Mouse (Mus musculus) kidney, embryonic 15.5 days (tissue): ENCODE data around the gene Hcfc2. TPM values are rescaled to one million over a fixed set of nuclear protein-coding genes. Genes with fewer than 3 reads are reported as not detected.

Source experiments
- ATAC-seq: fragments of 200-750 bp; cut with Nextera tagmentation; replicated peaks from 2 replicates; pipeline ENCODE4 v1.8.0; 2017; ENCODE audit warnings: moderate TSS enrichment; ENCODE audit not compliant: low FRiP score
- H3K27ac ChIP-seq: fragments of 300-500 bp; sonication (generic); 2 replicates; pipeline ENCODE4 v1.5.1; 2015; ENCODE audit warnings: mild to moderate bottlenecking, inconsistent platforms
- H3K27me3 ChIP-seq: fragments of 300-500 bp; sonication (generic); 2 replicates; pipeline ENCODE4 v1.6.1; 2015; ENCODE audit warnings: inconsistent platforms
- H3K36me3 ChIP-seq: fragments of 300-500 bp; sonication (generic); 2 replicates; pipeline ENCODE4 v1.6.1; 2015; ENCODE audit warnings: inconsistent platforms
- H3K4me1 ChIP-seq: fragments of 300-500 bp; sonication (generic); 2 replicates; pipeline ENCODE4 v1.6.1; 2015; ENCODE audit warnings: inconsistent platforms
- H3K4me2 ChIP-seq: fragments of 300-500 bp; sonication (generic); 2 replicates; pipeline ENCODE4 v1.6.1; 2015; ENCODE audit warnings: moderate library complexity, mild to moderate bottlenecking, inconsistent platforms
- H3K4me3 ChIP-seq: fragments of 300-500 bp; sonication (generic); replicated peaks from 2 replicates; pipeline ENCODE4 v1.5.1; 2015; ENCODE audit warnings: mild to moderate bottlenecking, inconsistent platforms
- H3K9ac ChIP-seq: fragments of 300-500 bp; sonication (generic); 2 replicates; pipeline ENCODE4 v1.6.1; 2015; ENCODE audit warnings: mild to moderate bottlenecking, inconsistent platforms
- H3K9me3 ChIP-seq: fragments of 300-500 bp; sonication (generic); replicated peaks from 2 replicates; pipeline ENCODE4 v1.6.1; 2016; ENCODE audit warnings: inconsistent platforms
- WGBS: fragments of 180-500 bp; shearing (Covaris S2); methylation state at CpG from one replicate; pipeline ENCODE4 v1.1.7; 2015; ENCODE audit warnings: mixed read lengths; 5-methylcytosine and 5-hydroxymethylcytosine counted together
- polyA plus RNA-seq: library from polyadenylated mRNA; unstranded; fragments of >200 nt; fragmentation: Nextera tagmentation; extraction: Ambion mirVana; gene quantifications from 2 replicates; pipeline ENCODE4 v1.2.1, GENCODE M21; 2015

Gene Hcfc2
- polyA plus RNA-seq, 1 experiment from 2014 or later = 33.2 TPM

DNA sequence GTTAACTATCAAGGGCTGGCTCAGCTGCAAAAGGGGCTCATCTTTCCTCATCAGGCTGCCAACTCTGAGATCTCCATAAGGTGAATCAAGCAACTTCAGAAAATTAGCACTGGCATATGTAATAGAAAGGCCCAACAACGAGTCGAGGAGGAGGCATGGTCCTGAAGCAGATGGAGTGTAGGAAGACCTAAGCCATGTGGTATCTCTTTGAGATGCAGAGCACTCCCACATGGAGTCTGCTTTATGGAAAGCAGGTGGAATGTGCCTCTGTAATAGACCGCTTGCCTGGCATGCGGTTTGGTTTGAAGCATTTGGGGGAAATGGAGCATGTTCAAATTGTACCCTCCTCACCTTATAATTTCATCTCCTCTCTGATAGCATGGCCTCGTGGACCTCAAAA is 15.2 kb upstream of the Hcfc2 start:
- no peak for ATAC-seq
- Histone ChIP-seq H3K4me1 (no peaks in the 10 kb centered on the region), H3K27me3 (no peaks in the 10 kb centered on the region), H3K9me3 (no peaks in the 10 kb centered on the region), H3K4me2 (no peak overlapping the region), H3K9ac (no peak overlapping the region), H3K36me3 (no peaks in the 10 kb centered on the region), H3K4me3 (no peak overlapping the region), H3K27ac (no peak overlapping the region)
- 95% methylated on average over 5 of the region's 5 CpGs for WGBS

DNA sequence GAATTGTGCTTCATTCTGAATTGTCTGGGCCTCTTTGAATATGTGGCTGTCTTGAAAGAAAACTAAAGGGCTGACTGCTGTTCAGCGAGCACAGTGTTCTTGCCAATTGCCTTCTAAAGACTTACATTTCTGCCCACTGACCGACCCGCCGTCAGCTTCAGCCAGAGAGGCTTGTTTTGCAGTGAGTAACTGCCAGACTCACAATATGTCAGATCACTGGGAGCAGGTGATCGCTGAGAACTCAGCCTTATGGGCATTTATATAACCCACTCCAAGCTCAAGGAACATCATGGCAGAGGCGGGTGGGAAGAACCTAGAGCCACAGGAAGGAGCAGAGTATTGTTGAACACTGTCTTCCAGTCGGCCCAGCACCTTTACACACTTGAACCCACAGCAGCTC is 14.3 kb upstream of the Hcfc2 start:
- no peaks in the 10 kb centered on the region for H3K36me3 ChIP-seq
- no peak overlapping the region for H3K4me3 ChIP-seq
- no peaks in the 10 kb centered on the region for H3K9me3 ChIP-seq
- H3K9ac ChIP-seq = no peak overlapping the region
- H3K4me1 ChIP-seq = no peaks in the 10 kb centered on the region
- H3K4me2 ChIP-seq = no peak overlapping the region
- no peak for ATAC-seq
- H3K27me3 ChIP-seq = no peaks in the 10 kb centered on the region
- 88% methylated on average over 7 of the region's 7 CpGs for whole genome bisulfite sequencing
- H3K27ac ChIP-seq = no peak overlapping the region

DNA sequence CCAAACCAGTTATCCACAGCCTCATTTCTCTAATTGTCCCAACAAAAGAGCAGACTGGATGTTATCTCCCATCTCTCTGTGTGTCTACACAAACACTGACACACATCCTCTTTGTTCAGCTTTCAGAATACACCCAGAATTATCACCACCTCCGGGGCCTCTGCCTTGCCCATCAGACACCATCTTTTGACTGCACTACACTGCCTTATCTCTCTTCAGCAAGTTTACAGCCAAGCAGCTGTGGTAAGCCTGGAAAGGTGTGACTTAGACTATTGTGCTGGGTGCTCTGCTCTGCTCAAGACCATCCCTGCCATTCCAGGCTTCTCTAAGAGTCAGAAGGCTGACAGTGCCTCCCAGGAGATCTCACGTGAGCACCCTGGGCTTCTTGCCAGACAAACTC is 10.5 kb upstream of the Hcfc2 start:
- Histone ChIP-seq H3K9me3 (no peaks in the 10 kb centered on the region), H3K27me3 (no peaks in the 10 kb centered on the region), H3K4me3 (no peak overlapping the region), H3K36me3 (no peaks in the 10 kb centered on the region), H3K9ac (no peak overlapping the region), H3K27ac (no peak overlapping the region), H3K4me1 (peaks cover 5% of the 10 kb centered on the region), H3K4me2 (no peak overlapping the region)
- ATAC-seq = no peak
- WGBS = 69% methylated on average over 2 of the region's 2 CpGs

DNA sequence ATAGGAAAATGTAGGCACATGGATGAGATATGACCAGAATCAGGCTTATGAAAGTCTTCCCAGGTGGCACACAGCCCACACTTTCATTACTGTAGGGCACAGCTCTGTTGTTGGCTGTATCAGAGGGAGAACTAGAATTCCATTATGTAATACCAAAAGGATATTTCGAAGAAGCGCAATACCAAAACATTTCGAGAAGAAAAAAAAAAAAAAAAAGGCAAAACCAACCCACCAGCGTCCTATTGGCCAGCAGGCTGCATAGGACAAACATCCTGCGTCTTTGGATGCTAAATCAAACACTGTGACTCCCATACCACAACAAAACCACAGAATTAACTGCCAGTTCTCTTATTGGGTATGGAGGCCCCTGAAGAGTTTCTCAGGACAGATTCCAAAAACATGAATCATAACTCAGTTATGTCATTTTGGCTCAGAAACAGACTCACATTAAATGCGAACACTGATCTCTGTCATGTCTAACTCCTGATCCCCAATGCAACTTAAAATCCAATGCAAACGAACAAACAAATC is 6.2 kb upstream of the Hcfc2 start:
- H3K27ac ChIP-seq = peak overlapping the region; percentile 75
- no peaks in the 10 kb centered on the region for H3K36me3 ChIP-seq
- H3K4me1 ChIP-seq = peaks cover 13% of the 10 kb centered on the region
- 62% methylated on average over 7 of the region's 7 CpGs for WGBS
- peaks cover 14% of the 10 kb centered on the region; the same call in 1 of the 2 replicates for H3K27me3 ChIP-seq
- no peak overlapping the region for H3K9ac ChIP-seq
- peak overlapping the region; percentile 31 for H3K4me3 ChIP-seq
- ATAC-seq = no peak
- peak overlapping the region; percentile 56 for H3K4me2 ChIP-seq
- no peaks in the 10 kb centered on the region for H3K9me3 ChIP-seq

DNA sequence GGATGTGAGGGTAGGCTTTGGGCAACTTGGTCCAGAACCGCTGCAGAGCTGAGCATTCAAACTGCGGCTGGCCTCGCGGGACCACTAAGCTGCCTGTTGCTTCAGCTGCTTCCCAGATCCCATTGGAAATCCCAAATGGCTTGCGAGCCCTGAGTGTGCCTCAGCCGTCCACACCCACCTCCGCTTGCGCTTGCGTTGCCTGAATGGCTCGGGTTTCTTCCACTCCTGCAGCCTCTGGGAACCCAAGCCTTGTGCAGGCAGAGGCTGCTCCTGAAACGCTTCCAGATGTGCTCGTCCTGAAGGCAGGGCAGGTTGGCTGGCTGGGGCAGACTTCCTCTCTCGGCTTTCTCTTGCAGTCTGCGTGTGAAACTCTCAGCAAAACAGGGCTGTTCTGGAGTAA is 5.5 kb upstream of the Hcfc2 start, which contains the start of gene Glt8d2:
Glt8d2 (minus strand) TSS at position 157 of the 400 bp plus-strand sequence.
- peak; percentile 85 for ATAC-seq
- Histone ChIP-seq H3K4me3 (peak within 1 kb of the TSS; percentile 31), H3K27ac (peak within 1 kb of the TSS; percentile 75), H3K36me3 (no peaks in the 10 kb centered on the region), H3K27me3 (peaks cover 14% of the 10 kb centered on the region; the same call in 1 of the 2 replicates), H3K9ac (0 out of 2 replicates have a peak within 1 kb of the TSS, but pooled peaks have one; percentile 21), H3K4me1 (peaks cover 13% of the 10 kb centered on the region), H3K4me2 (peak within 1 kb of the TSS; percentile 56), H3K9me3 (no peaks in the 10 kb centered on the region)
- WGBS = under 1% methylated on average over 14 of the region's 14 CpGs

DNA sequence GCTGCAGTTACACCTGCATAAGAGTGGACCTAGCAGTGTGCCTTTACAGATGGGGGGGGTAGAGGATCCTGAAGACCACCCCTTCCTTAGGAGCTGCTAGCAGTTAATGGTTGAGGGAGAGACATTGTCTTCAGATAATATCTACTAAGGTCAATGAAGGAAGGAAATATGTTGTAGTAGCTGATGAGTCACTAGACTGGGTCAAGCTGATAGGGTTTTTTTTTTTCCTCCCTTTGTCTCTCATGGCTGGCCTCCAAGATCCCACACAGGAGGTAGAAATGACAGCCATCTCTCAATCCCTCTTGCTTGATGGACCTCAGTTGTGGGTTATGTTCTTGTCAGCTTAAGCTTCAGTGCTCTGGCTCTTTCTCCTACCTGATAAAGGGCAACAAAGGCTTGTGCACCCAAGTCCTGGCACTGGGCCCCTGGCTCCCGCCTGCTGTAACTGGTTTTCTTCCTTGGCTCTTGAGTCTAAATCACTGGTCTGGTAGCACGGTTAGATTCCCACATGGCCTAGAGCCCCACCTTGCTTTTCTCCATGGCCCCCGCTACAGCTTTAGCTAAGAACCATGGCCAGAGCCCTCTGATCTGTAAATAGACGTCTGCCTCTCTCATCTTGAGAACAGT is 606 bp downstream of the Hcfc2 start:
- H3K9me3 ChIP-seq = no peaks in the 10 kb centered on the region
- H3K36me3 ChIP-seq = 0 out of 2 replicates have a peak, but pooled peaks cover 5% of the 10 kb centered on the region
- 70% methylated on average over 4 of the region's 4 CpGs for WGBS
- no peak for ATAC-seq
- no peak overlapping the region for H3K9ac ChIP-seq
- peaks cover 17% of the 10 kb centered on the region for H3K4me1 ChIP-seq
- H3K27ac ChIP-seq = no peak overlapping the region
- H3K4me2 ChIP-seq = no peak overlapping the region
- H3K27me3 ChIP-seq = peaks cover 7% of the 10 kb centered on the region; the same call in 1 of the 2 replicates
- no peak overlapping the region for H3K4me3 ChIP-seq

DNA sequence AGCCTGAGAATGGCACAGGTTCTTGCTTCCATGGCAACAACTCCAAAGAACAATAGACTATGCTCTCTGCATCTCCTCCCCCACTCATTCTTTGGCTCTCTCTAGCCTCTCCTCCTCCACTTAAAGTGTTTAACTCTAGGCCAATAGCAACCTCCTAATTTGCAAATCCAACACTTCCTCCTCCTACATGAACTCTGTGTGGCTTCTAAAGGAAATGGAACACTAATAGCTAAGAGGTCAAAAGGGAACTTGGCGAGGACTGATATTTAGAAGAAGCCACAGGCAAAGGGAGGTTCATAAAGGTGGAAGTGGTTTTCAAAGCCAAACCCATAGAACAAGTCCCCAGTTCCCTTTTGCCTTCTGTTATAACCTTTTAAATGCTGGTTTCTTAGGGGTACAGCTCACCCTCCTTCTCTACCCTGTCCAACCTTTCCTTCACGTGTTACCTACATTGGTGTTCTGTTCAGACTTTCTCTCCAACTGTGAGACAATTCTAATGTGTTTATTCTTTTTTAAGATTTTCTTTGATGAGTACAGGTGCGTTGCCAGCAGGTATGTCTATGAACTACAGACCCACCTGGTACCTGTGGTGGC is 1.4 kb downstream of the Hcfc2 start:
- Histone ChIP-seq H3K4me1 (peaks cover 17% of the 10 kb centered on the region), H3K27me3 (0 out of 2 replicates have a peak, but pooled peaks cover 5% of the 10 kb centered on the region), H3K36me3 (peaks cover 11% of the 10 kb centered on the region), H3K27ac (no peak overlapping the region), H3K4me2 (no peak overlapping the region), H3K4me3 (no peak overlapping the region), H3K9me3 (no peaks in the 10 kb centered on the region), H3K9ac (no peak overlapping the region)
- 66% methylated on average over 3 of the region's 3 CpGs for WGBS
- no peak for ATAC-seq

DNA sequence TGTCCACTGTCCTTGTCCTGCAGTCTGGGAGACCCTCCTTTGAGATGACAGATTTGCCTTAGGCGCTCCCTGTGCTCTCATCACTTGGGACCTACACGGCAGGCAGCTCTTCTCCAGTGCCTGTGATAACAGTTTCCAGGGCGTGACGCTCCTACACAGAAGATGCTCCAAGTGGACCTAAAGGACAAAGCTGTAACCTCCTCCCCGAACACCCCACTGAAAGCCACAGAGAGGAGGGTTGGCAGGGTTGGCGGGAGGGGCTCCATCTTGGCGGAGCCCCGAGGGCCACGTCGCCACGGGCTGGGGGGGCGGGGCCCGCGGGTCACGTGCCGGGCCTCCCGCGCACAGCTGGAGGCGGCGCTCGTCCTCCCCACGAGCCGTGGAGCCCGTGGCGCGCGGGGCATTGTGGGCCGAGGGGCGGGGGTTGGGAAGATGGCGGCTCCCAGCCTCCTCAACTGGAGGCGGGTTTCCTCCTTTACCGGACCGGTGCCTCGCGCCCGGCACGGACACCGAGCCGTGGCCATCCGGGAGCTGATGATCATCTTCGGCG is 2.8 kb downstream of the Hcfc2 start:
- H3K4me1 ChIP-seq = peaks cover 17% of the 10 kb centered on the region
- H3K27ac ChIP-seq = peak overlapping the region; percentile 69
- ATAC-seq = peak; percentile 96
- peak overlapping the region; percentile 95 for H3K4me3 ChIP-seq
- under 1% methylated on average over 29 of the region's 42 CpGs for WGBS
- peaks cover 16% of the 10 kb centered on the region for H3K36me3 ChIP-seq
- peak overlapping the region; percentile 72 for H3K9ac ChIP-seq
- peak overlapping the region; percentile 82 for H3K4me2 ChIP-seq
- H3K27me3 ChIP-seq = no peaks in the 10 kb centered on the region
- H3K9me3 ChIP-seq = no peaks in the 10 kb centered on the region

DNA sequence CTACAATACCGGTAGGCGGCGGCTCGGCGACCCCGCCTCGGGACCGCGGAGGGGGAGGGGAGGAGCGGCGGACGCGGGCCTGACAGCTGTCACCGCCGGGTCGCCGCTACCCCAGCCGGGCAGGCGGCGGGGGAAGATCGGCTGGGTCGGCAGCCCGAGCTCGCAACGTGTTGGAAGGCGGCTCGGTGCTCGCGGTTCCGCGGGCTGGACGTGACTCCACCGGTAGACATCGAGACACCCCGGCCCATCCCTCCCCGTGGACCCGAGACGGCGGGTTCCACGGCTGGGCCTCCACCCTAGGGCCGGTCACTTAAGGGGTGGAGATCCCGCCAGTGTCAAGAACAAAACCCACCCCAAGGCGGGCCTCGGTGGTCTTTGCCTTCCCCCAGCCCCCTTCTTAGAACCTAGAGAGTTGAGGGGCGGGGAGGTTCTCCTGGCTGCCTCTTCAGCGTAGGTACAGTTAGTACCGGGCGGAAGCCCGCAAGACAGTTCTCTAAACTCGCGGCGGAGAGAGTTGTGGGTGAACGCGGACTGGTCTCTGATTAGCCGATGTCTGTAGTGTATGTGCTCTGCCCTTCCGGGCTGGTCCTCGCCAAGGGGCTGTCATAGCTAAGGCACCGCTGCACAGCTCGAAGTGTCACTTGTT is 3.5 kb downstream of the Hcfc2 start:
- Histone ChIP-seq H3K27me3 (no peaks in the 10 kb centered on the region), H3K9ac (peak overlapping the region; percentile 72), H3K4me2 (peak overlapping the region; percentile 82), H3K27ac (peak overlapping the region; percentile 68), H3K9me3 (no peaks in the 10 kb centered on the region), H3K4me1 (peaks cover 17% of the 10 kb centered on the region), H3K4me3 (peak overlapping the region; percentile 95), H3K36me3 (peaks cover 21% of the 10 kb centered on the region)
- ATAC-seq = peak; percentile 79
- WGBS = under 1% methylated on average over 55 of the region's 59 CpGs

DNA sequence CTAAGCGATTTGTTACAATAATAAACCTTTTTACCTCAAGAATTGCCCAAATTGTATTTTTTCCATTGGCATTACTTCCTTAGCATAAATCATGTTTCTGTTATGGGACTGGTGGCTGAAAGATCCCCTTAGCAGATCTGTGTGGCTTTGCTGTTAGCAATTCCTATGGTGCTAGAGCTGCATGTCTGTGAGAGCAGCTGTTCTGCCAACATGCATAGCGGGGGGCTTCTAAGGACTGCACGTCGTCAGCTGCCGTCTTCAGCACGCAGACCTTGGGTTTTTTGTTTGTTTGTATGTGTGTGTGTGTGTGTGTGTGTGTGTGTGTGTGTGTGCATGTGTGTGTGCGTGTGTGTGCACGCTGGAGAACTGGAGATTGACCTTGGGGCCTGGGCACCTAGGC is 45.4 kb downstream of the Hcfc2 start:
- no peaks in the 10 kb centered on the region for H3K27me3 ChIP-seq
- no peak overlapping the region for H3K9ac ChIP-seq
- H3K9me3 ChIP-seq = no peaks in the 10 kb centered on the region
- WGBS = 89% methylated on average over 8 of the region's 8 CpGs
- no peaks in the 10 kb centered on the region for H3K4me1 ChIP-seq
- H3K4me2 ChIP-seq = no peak overlapping the region
- no peak for ATAC-seq
- H3K4me3 ChIP-seq = no peak overlapping the region
- no peak overlapping the region for H3K27ac ChIP-seq
- peaks cover 66% of the 10 kb centered on the region for H3K36me3 ChIP-seq

DNA sequence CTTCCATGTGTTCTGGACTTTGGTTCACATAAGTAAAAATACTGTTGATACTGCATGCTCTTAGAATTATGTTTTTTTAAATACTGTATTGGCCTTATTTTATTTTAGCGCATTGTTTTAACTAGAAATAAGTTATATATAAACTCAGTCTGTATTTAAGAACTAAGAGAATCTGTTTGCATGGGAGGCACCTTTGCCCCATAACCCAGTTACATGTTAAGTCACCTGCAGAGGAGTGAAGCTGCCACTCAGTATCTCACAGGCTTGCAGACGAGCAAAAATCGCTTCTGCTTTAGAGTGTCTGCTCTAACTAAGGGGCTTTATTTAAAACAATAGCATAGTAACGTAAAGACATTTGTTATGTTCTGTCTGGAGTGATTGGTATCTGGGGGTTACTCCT is 45.9 kb downstream of the Hcfc2 start:
- no peak overlapping the region for H3K27ac ChIP-seq
- H3K9me3 ChIP-seq = no peaks in the 10 kb centered on the region
- peaks cover 70% of the 10 kb centered on the region for H3K36me3 ChIP-seq
- ATAC-seq = no peak
- no peak overlapping the region for H3K4me3 ChIP-seq
- 91% methylated on average over 4 of the region's 4 CpGs for WGBS
- no peaks in the 10 kb centered on the region for H3K27me3 ChIP-seq
- no peak overlapping the region for H3K9ac ChIP-seq
- H3K4me2 ChIP-seq = no peak overlapping the region
- no peaks in the 10 kb centered on the region for H3K4me1 ChIP-seq

DNA sequence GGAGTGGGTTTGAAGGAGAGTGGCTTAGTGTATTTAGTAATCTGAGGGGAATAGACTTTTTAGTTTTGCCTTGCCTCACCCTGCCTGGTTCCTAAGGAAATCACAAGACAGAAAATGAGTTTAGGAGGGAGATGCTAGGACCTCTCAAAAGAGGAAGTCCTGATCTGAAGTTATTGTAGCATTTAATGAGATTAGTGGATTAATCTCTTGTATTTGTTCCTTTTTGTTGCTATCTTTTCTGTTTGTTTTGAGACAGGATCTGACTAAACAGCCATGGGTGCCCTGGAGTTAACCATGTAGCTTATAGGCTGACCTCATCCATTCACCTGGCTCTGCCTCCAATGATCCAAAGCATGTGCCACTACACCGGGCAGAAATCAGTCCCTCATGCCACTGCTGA is 46.6 kb downstream of the Hcfc2 start:
- Histone ChIP-seq H3K27ac (no peak overlapping the region), H3K4me2 (no peak overlapping the region), H3K4me1 (no peaks in the 10 kb centered on the region), H3K9me3 (no peaks in the 10 kb centered on the region), H3K9ac (no peak overlapping the region), H3K36me3 (peaks cover 75% of the 10 kb centered on the region), H3K4me3 (no peak overlapping the region), H3K27me3 (no peaks in the 10 kb centered on the region)
- 84% methylated on average over 1 of the region's 1 CpGs for WGBS
- no peak for ATAC-seq
